Mouse (Mus musculus) midbrain, embryonic 12.5 days (tissue): ENCODE data around the gene Pthlh. TPM values are rescaled to one million over a fixed set of nuclear protein-coding genes. Genes with fewer than 3 reads are reported as not detected.

Experiments used
- ATAC-seq: fragments of 200-750 bp; cut with Nextera tagmentation; 2 replicates; pipeline ENCODE4 v1.8.0; 2017; ENCODE audit warnings: low read depth, moderate TSS enrichment, moderate library complexity; ENCODE audit not compliant: low FRiP score
- H3K27ac ChIP-seq: fragments of 300-500 bp; sonication (generic); replicated peaks from 2 replicates; pipeline ENCODE4 v1.5.1; 2016; ENCODE audit warnings: mild to moderate bottlenecking
- H3K27me3 ChIP-seq: fragments of 300-500 bp; sonication (generic); 2 replicates; pipeline ENCODE4 v1.6.1; 2016; ENCODE audit warnings: mild to moderate bottlenecking
- H3K36me3 ChIP-seq: fragments of 300-500 bp; sonication (generic); 2 replicates; pipeline ENCODE4 v1.6.1; 2016
- H3K4me1 ChIP-seq: fragments of 300-500 bp; sonication (generic); 2 replicates; pipeline ENCODE4 v1.6.1; 2016
- H3K4me2 ChIP-seq: fragments of 300-500 bp; sonication (generic); replicated peaks from 2 replicates; pipeline ENCODE4 v1.6.1; 2016; ENCODE audit warnings: mild to moderate bottlenecking, moderate library complexity
- H3K4me3 ChIP-seq: fragments of 300-500 bp; sonication (generic); 2 replicates; pipeline ENCODE4 v1.5.1; 2016; ENCODE audit warnings: mild to moderate bottlenecking
- H3K9ac ChIP-seq: fragments of 300-500 bp; sonication (generic); replicated peaks from 2 replicates; pipeline ENCODE4 v1.6.1; 2016; ENCODE audit warnings: mild to moderate bottlenecking, moderate library complexity
- H3K9me3 ChIP-seq: fragments of 300-500 bp; sonication (generic); 2 replicates; pipeline ENCODE4 v1.6.1; 2016; ENCODE audit warnings: mild to moderate bottlenecking
- WGBS: fragments of 180-500 bp; shearing (Covaris S2); methylation state at CpG from one replicate; pipeline ENCODE4 v1.1.7; 2016; 5-methylcytosine and 5-hydroxymethylcytosine counted together
- polyA plus RNA-seq: library from polyadenylated mRNA; unstranded; fragments of >200 nt; fragmentation: Nextera tagmentation; extraction: Ambion mirVana; gene quantifications from 2 replicates; pipeline ENCODE4 v1.2.1, GENCODE M21; 2016

Gene Pthlh
- polyA plus RNA-seq, 1 experiment from 2014 or later, result 0.85 TPM

DNA sequence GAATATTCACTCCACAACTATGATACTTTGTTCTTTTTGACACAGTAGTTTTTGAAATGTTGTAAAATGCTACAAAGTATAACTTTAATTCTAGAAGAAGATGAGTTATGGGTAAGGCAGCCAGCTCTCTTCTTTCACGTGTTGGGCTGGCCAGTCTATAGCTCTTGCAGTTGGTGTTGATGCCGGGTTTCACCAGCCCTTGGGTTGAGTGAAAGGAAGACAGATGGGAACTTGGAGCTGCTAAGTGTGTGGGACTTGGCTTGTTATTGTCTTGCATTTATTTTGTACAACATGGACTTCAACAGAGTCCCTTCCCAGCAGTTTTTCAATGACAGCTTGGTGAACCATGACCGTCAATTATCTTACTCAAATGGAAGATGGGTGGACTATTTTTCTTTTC, 16.2 kb downstream of the Pthlh start:
- no peak for ATAC-seq
- Histone ChIP-seq H3K9ac (no peak overlapping the region), H3K4me1 (no peaks in the 10 kb centered on the region), H3K36me3 (no peaks in the 10 kb centered on the region), H3K27me3 (no peaks in the 10 kb centered on the region), H3K4me2 (no peak overlapping the region), H3K27ac (no peak overlapping the region), H3K9me3 (no peaks in the 10 kb centered on the region), H3K4me3 (no peak overlapping the region)
- 75% methylated on average over 3 of the region's 3 CpGs for WGBS

DNA sequence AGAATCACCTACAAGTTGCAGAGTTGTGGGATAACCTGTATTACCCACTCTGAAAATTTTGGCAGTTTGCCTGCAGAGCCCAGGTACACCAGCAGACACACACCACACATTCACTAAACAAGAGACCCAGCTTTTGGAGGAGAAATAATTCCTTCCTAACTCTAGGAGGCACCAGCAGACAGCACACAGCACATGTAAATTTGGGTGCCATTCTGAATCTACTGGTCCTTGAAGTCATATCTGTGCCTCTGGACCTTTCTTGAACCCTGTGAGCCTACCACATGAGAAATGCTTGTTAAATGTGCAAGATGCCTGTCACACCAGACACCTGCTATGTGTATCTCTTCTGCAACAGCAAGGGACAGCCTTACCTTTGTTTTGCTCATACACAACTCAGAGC, 19.7 kb downstream of the Pthlh start:
- Histone ChIP-seq H3K36me3 (no peaks in the 10 kb centered on the region), H3K9me3 (no peaks in the 10 kb centered on the region), H3K4me1 (no peaks in the 10 kb centered on the region), H3K27me3 (no peaks in the 10 kb centered on the region), H3K4me2 (no peak overlapping the region), H3K9ac (no peak overlapping the region), H3K27ac (no peak overlapping the region), H3K4me3 (no peak overlapping the region)
- no peak for ATAC-seq

DNA sequence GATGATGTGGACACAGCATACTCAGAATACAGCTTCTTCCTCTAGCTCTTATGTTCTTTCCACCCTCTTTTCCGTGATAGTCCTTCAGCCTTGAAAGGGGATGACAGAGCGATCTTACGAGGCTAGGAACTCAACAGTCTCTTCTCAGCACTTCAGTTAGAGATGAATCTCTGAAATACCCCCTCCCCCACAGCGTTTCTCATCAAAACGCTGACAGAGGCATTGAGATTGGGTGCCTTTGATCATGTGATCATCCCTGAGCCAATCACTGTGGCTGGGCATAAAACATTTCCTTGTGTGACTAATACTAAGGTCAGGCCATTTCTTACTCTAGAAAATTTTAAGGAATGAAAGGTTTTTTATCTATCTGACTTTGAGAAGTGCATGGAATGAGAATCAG, 20.3 kb downstream of the Pthlh start:
- 55% methylated on average over 5 of the region's 5 CpGs for WGBS
- Histone ChIP-seq H3K36me3 (no peaks in the 10 kb centered on the region), H3K27ac (no peak overlapping the region), H3K9ac (no peak overlapping the region), H3K4me2 (no peak overlapping the region), H3K4me3 (no peak overlapping the region), H3K27me3 (no peaks in the 10 kb centered on the region), H3K4me1 (no peaks in the 10 kb centered on the region), H3K9me3 (no peaks in the 10 kb centered on the region)
- no peak for ATAC-seq

DNA sequence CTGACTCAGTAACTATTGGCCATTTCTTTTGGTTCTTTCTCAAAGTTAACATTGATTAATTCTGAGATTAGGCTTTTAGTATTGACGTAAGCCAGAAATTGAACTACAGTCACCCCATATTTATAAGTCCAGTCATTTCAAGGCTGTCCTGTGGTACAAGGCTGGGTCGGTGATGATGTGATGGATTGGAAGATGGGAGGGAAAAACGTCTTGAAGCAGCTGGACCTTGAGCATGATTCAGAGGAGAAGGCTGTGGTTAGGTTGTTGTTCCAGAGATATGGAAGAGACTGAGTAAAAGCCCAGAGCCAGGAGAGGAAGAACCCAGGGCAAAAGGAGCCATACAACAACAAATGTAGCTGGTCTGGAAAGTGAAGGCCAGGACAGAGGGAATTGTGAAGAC, 22.4 kb downstream of the Pthlh start:
- H3K4me3 ChIP-seq, result no peak overlapping the region
- no peak overlapping the region for H3K4me2 ChIP-seq
- H3K27ac ChIP-seq, result no peak overlapping the region
- no peaks in the 10 kb centered on the region for H3K36me3 ChIP-seq
- no peaks in the 10 kb centered on the region for H3K9me3 ChIP-seq
- 83% methylated on average over 3 of the region's 3 CpGs for WGBS
- H3K4me1 ChIP-seq, result no peaks in the 10 kb centered on the region
- ATAC-seq, result no peak
- no peak overlapping the region for H3K9ac ChIP-seq
- no peaks in the 10 kb centered on the region for H3K27me3 ChIP-seq

DNA sequence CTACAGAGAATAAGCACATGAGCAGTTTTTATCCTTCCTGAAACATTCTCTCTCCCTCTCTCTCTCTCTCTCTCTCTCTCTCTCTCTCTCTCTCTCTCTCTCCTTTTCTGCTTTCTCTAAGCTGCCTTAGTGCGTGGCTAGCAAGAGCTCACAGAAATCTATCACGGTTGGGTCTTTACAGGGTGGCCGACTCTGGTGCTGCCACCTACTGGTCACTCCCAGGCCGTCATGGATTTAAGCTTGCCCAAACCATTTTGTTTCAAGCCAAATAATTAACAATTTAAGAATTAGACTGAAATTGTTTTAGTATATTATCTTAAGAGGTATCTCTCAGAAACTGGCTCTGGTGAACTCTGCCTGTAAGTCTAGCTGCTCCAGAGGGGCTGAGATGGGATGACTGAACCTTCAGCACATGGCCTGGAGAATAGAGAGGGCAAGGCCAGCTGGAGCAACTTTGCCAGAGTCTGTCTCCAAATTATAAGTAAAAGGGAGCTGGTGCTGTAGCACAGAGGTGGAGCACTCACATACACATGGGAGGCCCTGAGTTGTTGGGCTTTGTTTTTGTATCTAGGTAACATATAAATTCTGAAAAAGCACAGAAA, 23.7 kb downstream of the Pthlh start:
- Histone ChIP-seq H3K4me2 (no peak overlapping the region), H3K36me3 (no peaks in the 10 kb centered on the region), H3K27ac (no peak overlapping the region), H3K4me1 (no peaks in the 10 kb centered on the region), H3K9me3 (no peaks in the 10 kb centered on the region), H3K4me3 (no peak overlapping the region), H3K27me3 (no peaks in the 10 kb centered on the region), H3K9ac (no peak overlapping the region)
- 7% methylated on average over 4 of the region's 4 CpGs for WGBS
- peak; percentile 82; the same call in 1 of the 2 replicates for ATAC-seq

DNA sequence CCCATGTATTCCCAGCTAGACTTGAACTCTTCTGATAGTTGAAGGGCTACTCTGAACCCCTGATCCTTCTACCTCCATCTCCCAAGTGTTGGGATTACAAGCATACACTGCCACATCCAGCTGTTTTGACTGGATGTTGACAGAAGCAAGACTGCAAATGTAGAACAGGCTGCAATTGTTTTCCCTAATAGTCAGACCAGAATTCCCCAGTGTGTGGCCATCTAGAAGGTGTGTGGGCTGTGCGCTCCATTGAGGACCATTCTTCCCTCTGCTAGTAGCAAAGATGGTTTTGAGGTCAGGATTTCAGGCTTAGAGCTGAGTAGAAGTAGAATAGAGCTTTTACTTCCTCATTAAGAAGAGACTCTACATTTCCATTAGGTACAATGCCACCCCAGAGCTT, 37.3 kb downstream of the Pthlh start:
- H3K4me2 ChIP-seq, result no peak overlapping the region
- 93% methylated on average over 1 of the region's 1 CpGs for WGBS
- no peak overlapping the region for H3K9ac ChIP-seq
- no peak overlapping the region for H3K27ac ChIP-seq
- no peaks in the 10 kb centered on the region for H3K36me3 ChIP-seq
- ATAC-seq, result no peak
- no peaks in the 10 kb centered on the region for H3K4me1 ChIP-seq
- H3K9me3 ChIP-seq, result no peaks in the 10 kb centered on the region
- no peaks in the 10 kb centered on the region for H3K27me3 ChIP-seq
- H3K4me3 ChIP-seq, result no peak overlapping the region

DNA sequence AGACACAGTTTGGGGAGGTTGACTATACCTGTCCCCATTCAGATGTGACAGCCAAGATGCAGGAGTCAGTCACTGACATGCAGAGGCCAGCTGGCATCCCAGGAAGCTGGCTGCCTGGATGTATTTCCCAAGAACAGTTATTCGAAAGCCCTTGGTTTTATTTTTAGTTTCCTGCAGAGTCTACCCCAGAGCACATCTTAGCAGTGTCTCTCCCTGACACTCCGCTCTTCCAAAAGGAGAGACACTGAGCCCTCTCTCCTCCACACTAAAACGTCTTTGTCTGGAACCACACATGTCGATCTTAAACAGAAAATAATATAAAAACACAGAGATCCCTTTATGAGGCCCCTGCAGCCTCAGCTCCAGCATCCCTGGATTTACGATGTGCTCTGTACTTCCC, 44.9 kb downstream of the Pthlh start:
- ATAC-seq, result no peak
- Histone ChIP-seq H3K9ac (no peak overlapping the region), H3K4me1 (no peaks in the 10 kb centered on the region), H3K9me3 (no peaks in the 10 kb centered on the region), H3K4me2 (no peak overlapping the region), H3K36me3 (no peaks in the 10 kb centered on the region), H3K4me3 (no peak overlapping the region), H3K27ac (no peak overlapping the region), H3K27me3 (no peaks in the 10 kb centered on the region)
- WGBS, result 77% methylated on average over 5 of the region's 5 CpGs

DNA sequence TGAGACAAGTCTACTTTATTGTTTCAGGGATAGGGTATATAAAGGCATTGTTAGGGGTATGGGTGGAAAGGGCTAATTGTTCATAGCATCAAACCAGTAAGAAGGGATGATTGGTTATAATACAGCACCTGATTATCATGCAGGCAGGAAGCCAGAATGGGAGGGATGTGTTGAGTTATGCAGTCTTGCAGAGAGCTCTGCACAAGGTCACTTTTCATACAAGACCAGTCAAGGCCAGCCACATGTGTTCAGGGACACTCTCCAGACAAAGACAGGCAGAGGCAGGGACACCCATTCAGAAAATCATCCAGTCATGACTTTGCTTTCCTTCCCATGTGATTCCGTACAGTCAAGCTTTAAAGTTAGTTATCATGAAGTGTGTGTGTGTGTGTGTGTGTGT, 47.8 kb downstream of the Pthlh start:
- 91% methylated on average over 1 of the region's 1 CpGs for WGBS

DNA sequence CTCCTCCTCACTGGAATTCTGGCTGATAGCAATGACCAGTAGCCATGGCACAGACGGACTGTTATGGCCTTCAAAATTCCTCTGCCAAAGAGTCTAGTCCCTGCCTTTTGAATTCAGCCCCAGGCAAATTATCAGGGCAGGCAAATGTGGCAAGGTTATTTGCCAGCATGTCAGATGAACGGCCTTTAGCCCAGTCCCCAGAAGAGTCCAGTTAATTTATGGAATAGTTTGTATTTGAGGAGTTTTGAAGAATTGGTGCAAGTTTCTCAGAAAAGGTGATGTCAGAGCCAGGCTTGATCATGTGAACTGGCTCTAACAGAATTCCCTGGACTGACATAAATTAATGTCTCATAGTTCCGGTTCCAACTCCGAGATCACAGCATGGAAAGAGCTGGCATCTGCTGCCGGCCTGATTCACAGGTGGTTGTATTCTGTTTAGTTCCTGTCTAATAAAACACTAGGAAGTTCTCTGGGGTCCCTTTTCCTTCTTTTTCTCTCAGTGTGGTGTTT, 56.1 kb downstream of the Pthlh start:
- no peaks in the 10 kb centered on the region for H3K27me3 ChIP-seq
- H3K36me3 ChIP-seq, result no peaks in the 10 kb centered on the region
- WGBS, result 90% methylated on average over 5 of the region's 5 CpGs
- H3K4me3 ChIP-seq, result no peak overlapping the region
- no peak overlapping the region for H3K27ac ChIP-seq
- H3K9me3 ChIP-seq, result no peaks in the 10 kb centered on the region
- no peaks in the 10 kb centered on the region for H3K4me1 ChIP-seq
- H3K9ac ChIP-seq, result no peak overlapping the region
- no peak for ATAC-seq
- no peak overlapping the region for H3K4me2 ChIP-seq

More for the DNA sequence above, 47.8 kb downstream of the Pthlh start:
- no peaks in the 10 kb centered on the region for H3K27me3 ChIP-seq
- no peak overlapping the region for H3K4me2 ChIP-seq
- no peak overlapping the region for H3K4me3 ChIP-seq
- H3K9me3 ChIP-seq, result no peaks in the 10 kb centered on the region
- H3K36me3 ChIP-seq, result no peaks in the 10 kb centered on the region
- H3K4me1 ChIP-seq, result no peaks in the 10 kb centered on the region
- no peak overlapping the region for H3K9ac ChIP-seq
- H3K27ac ChIP-seq, result no peak overlapping the region
- no peak for ATAC-seq

Other genes starting within 250 kb of the Pthlh start
- 0.42 and 0.81 TPM in 2 replicates for gene Rep15, start 231.6 kb downstream of the Pthlh start, polyA plus RNA-seq
- gene Mrps35, start 221.4 kb downstream of the Pthlh start, polyA plus RNA-seq, result 70.6 and 83.0 TPM in 2 replicates
- 0.21 and 0.32 TPM in 2 replicates for gene Mansc4, start 177.2 kb downstream of the Pthlh start, polyA plus RNA-seq
- 8.2 and 9.0 TPM in 2 replicates for gene Klhl42, start 172.8 kb downstream of the Pthlh start, polyA plus RNA-seq
- gene Ccdc91, start 211.6 kb upstream of the Pthlh start, polyA plus RNA-seq, result 32.0 and 33.0 TPM in 2 replicates